Mouse (Mus musculus) MEL (cell line): ENCODE results near the gene Dgcr2.

Experiments used
- CTCF ChIP-seq, 3 experiments: IDR thresholded peaks in 2 of 3; conservative IDR thresholded peaks in 1 of 3; 2 replicates each; pipeline ENCODE4 v1.5.1; 2011 to 2012; ENCODE audit warnings: low read length in 3 of 3, low read depth in 2 of 3, mild to moderate bottlenecking in 2 of 3, improper control_type of control experiment in 1 of 3, inconsistent platforms in 1 of 3, mixed read lengths in 1 of 3, moderate library complexity in 1 of 3; ENCODE audit not compliant: control insufficient read depth in 1 of 3, insufficient read depth in 1 of 3, poor library complexity in 1 of 3, severe bottlenecking in 1 of 3
- ETS1 ChIP-seq: IDR thresholded peaks from 2 replicates; pipeline ENCODE4 v1.6.1; 2012; ENCODE audit warnings: low read depth, mild to moderate bottlenecking, inconsistent platforms, low read length, improper control_type of control experiment, moderate library complexity
- JUND ChIP-seq: IDR thresholded peaks from 2 replicates; pipeline ENCODE4 v1.6.1; 2011; ENCODE audit warnings: low read depth, mild to moderate bottlenecking, improper control_type of control experiment, low read length
- KAT2A ChIP-seq: conservative IDR thresholded peaks from 2 replicates; pipeline ENCODE4 v1.6.1; 2012; ENCODE audit warnings: low read depth, low read length, improper control_type of control experiment, inconsistent platforms
- MAFK ChIP-seq: IDR thresholded peaks from 2 replicates; pipeline ENCODE4 v1.6.1; 2011; ENCODE audit warnings: low read depth, mild to moderate bottlenecking, low read length, improper control_type of control experiment, borderline replicate concordance
- MAZ ChIP-seq: IDR thresholded peaks from 2 replicates; pipeline ENCODE4 v1.6.1; 2012; ENCODE audit warnings: low read depth, mild to moderate bottlenecking, inconsistent platforms, low read length, improper control_type of control experiment
- MYB ChIP-seq: IDR thresholded peaks from 2 replicates; pipeline ENCODE4 v1.6.1; 2011; ENCODE audit warnings: mild to moderate bottlenecking, low read depth, low read length, improper control_type of control experiment
- NRF1 ChIP-seq: IDR thresholded peaks from 2 replicates; pipeline ENCODE4 v1.6.1; 2014; ENCODE audit warnings: low read depth, mild to moderate bottlenecking, inconsistent platforms, low read length, improper control_type of control experiment, moderate library complexity; ENCODE audit not compliant: poor library complexity, insufficient read depth, severe bottlenecking
- POLR2A ChIP-seq, 2 experiments: IDR thresholded peaks; 2 replicates each; pipeline ENCODE4 v1.6.1; 2011 to 2012; ENCODE audit warnings: low read length in 2 of 2, mild to moderate bottlenecking in 2 of 2, control low read depth in 1 of 2, improper control_type of control experiment in 1 of 2, low read depth in 1 of 2, moderate library complexity in 1 of 2; ENCODE audit not compliant: control insufficient read depth in 1 of 2, insufficient read depth in 1 of 2, poor library complexity in 1 of 2
- POLR2AphosphoS2 ChIP-seq: IDR thresholded peaks from 2 replicates; pipeline ENCODE4 v1.6.1; 2011; ENCODE audit warnings: low read length, improper control_type of control experiment
- TCF12 ChIP-seq: IDR thresholded peaks from 2 replicates; pipeline ENCODE4 v1.6.1; 2014; ENCODE audit warnings: low read depth, mild to moderate bottlenecking, inconsistent platforms, low read length, improper control_type of control experiment, moderate library complexity
- UBTF ChIP-seq: IDR thresholded peaks from 2 replicates; pipeline ENCODE4 v1.6.1; 2012; ENCODE audit warnings: low read depth, mild to moderate bottlenecking, inconsistent platforms, low read length, improper control_type of control experiment, moderate library complexity, borderline replicate concordance; ENCODE audit not compliant: insufficient read depth
- USF1 ChIP-seq: IDR thresholded peaks from 2 replicates; pipeline ENCODE4 v1.6.1; 2014; ENCODE audit warnings: low read depth, mild to moderate bottlenecking, inconsistent platforms, low read length, improper control_type of control experiment, moderate library complexity
- ZMIZ1 ChIP-seq: IDR thresholded peaks from 2 replicates; pipeline ENCODE4 v1.6.1; 2012; ENCODE audit warnings: low read depth, mild to moderate bottlenecking, inconsistent platforms, low read length, improper control_type of control experiment, moderate library complexity

GRCm38 (mm10) chr16:17802839-17803674, 95.3 kb downstream of the Dgcr2 start:
- TF ChIP-seq CTCF (IDR thresholded peaks at IDR 0.05 in 2 of 3, conservative IDR thresholded peaks at IDR 0.05 in 1 of 3; ENCODE audit: control insufficient read depth in 1 of 3, insufficient read depth in 1 of 3, low read depth in 2 of 3, low read length in 3 of 3, poor library complexity in 1 of 3, severe bottlenecking in 1 of 3) (peak in 2 of 3 experiments; percentile 12 to 21; a peak in 2 of 6 replicates), JUND (no peak), UBTF (no peak), MAFK (no peak), MAZ (no peak), TCF12 (no peak), ZMIZ1 (no peak), POLR2AphosphoS2 (no peak), NRF1 (no peak), ETS1 (no peak), MYB (no peak), POLR2A (IDR thresholded peaks at IDR 0.05; ENCODE audit: control insufficient read depth in 1 of 2, insufficient read depth in 1 of 2, low read depth in 1 of 2, low read length in 2 of 2, poor library complexity in 1 of 2) (no peak), KAT2A (no peak), USF1 (no peak)
